Mouse (Mus musculus) spleen, adult 2 months (tissue): ENCODE data around the gene Slc50a1. TPM values are rescaled to one million over a fixed set of nuclear protein-coding genes. Genes with fewer than 3 reads are reported as not detected.

Experiments
- DNase-seq, 2 experiments: peaks; one replicate each; pipeline versions ENCODE4 v3.0.0 to v3.0.0-alpha.2; 2012 to 2021; ENCODE audit warnings: low spot score in 2 of 2, low read depth in 1 of 2
- H3K27ac ChIP-seq: fragments of 200-500 bp; 2 replicates; pipeline ENCODE4 v1.5.1; 2012; ENCODE audit warnings: low read length, inconsistent platforms; ENCODE audit not compliant: insufficient read depth
- H3K27me3 ChIP-seq: fragments of 200-500 bp; 2 replicates; pipeline ENCODE4 v1.6.1; 2012; ENCODE audit warnings: mild to moderate bottlenecking, moderate library complexity, low read length, inconsistent platforms; ENCODE audit not compliant: control insufficient read depth, insufficient read depth
- H3K36me3 ChIP-seq: fragments of 200-500 bp; 2 replicates; pipeline ENCODE4 v1.6.1; 2012; ENCODE audit warnings: mild to moderate bottlenecking, low read length, inconsistent platforms; ENCODE audit not compliant: control insufficient read depth, insufficient read depth
- H3K4me1 ChIP-seq: fragments of 200-500 bp; 2 replicates; pipeline ENCODE4 v1.6.1; 2011; ENCODE audit warnings: inconsistent platforms; ENCODE audit not compliant: control insufficient read depth, insufficient read depth, insufficient read length
- H3K4me3 ChIP-seq: fragments of 200-500 bp; 2 replicates; pipeline ENCODE4 v1.5.1; 2011; ENCODE audit warnings: mild to moderate bottlenecking, inconsistent platforms; ENCODE audit not compliant: insufficient read depth, insufficient read length; ENCODE audit errors: extremely low read depth
- CTCF ChIP-seq: fragments of 200-500 bp; IDR thresholded peaks from 2 replicates; pipeline ENCODE4 v1.5.1; 2011; ENCODE audit warnings: mild to moderate bottlenecking, inconsistent platforms; ENCODE audit not compliant: insufficient read depth, insufficient read length, insufficient replicate concordance; ENCODE audit errors: extremely low read depth
- POLR2A ChIP-seq: fragments of 200-500 bp; IDR thresholded peaks from 2 replicates; pipeline ENCODE4 v1.6.1; 2011; ENCODE audit warnings: low read depth, low read length, inconsistent platforms
- WGBS: fragments of 180-500 bp; shearing (Covaris S2); methylation state at CpG from one replicate; pipeline ENCODE4 v1.1.7; 2018; 5-methylcytosine and 5-hydroxymethylcytosine counted together
- polyA plus RNA-seq: library from polyadenylated mRNA; depleted of rRNA; stranded (reverse); fragments of >200 nt; gene quantifications from 2 replicates; pipeline ENCODE4 v1.2.3, GENCODE M21; 2012

Slc50a1 gene
- polyA plus RNA-seq, 1 experiment: 207 TPM

DNA sequence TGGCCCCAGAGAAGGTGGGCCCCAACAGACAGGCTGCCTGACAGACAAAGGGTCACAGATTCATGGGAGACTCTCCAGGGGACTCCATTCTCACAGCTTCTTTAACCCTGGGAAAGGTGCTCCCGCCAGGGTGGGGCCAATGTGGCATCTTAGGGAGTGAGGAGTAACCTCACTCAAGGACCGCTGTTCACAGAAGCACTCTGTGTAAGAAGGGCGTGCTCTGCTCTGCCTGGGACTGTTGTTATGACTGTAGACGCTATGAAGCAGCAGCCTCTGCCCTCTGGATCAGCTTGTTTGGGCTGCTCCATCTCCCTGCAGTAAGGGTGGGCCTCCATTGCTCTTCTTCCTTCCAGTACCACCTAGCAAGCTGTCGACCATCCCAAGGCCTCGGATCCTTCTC lies 34.1 kb upstream of the Slc50a1 start:
- H3K4me3 ChIP-seq: no peak overlapping the region
- H3K27me3 ChIP-seq: no peaks in the 10 kb centered on the region
- peaks cover 1% of the 10 kb centered on the region; the same call in 1 of the 2 replicates for H3K4me1 ChIP-seq
- no peaks in the 10 kb centered on the region for H3K36me3 ChIP-seq
- no peak overlapping the region for H3K27ac ChIP-seq
- 83% methylated on average over 6 of the region's 6 CpGs for WGBS
- no peak for TF ChIP-seq CTCF
- TF ChIP-seq POLR2A: no peak
- no peak for DNase-seq

DNA sequence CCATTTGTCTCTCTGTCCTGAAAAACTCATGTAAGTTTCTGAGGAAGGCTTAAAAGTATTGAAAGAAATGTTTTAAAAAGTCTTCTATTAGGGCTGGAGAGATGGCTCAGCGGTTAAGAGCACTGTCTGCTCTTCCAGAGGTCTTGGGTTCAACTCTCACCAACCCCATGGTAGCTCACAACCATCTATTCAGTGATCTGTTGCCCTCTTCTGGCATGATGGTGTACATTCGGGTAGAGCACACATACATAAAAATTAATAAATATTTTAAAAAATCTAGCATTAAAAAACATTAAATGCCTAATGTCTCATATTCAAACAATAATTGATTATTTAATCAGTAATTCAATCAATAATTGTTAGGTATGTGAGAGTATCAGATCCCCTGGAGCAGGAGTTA lies 30.1 kb upstream of the Slc50a1 start:
- Histone ChIP-seq H3K4me3 (no peak overlapping the region), H3K4me1 (peaks cover 18% of the 10 kb centered on the region), H3K27me3 (no peaks in the 10 kb centered on the region), H3K27ac (no peak overlapping the region), H3K36me3 (no peaks in the 10 kb centered on the region)
- WGBS: 79% methylated on average over 2 of the region's 2 CpGs
- TF ChIP-seq POLR2A (no peak), CTCF (no peak)
- no peak for DNase-seq

- no peaks in the 10 kb centered on the region for H3K27me3 ChIP-seq
- WGBS: 41% methylated on average over 1 of the region's 1 CpGs
- no peak overlapping the region for H3K27ac ChIP-seq
- H3K36me3 ChIP-seq: no peaks in the 10 kb centered on the region
- DNase-seq: no peak
- TF ChIP-seq POLR2A (no peak), CTCF (no peak)
- no peak overlapping the region for H3K4me3 ChIP-seq
- peaks cover 22% of the 10 kb centered on the region for H3K4me1 ChIP-seq
Observed at GRCm38 (mm10) chr3:89300071-89300470, 29.7 kb upstream of the Slc50a1 start.

- TF ChIP-seq CTCF: no peak
- TF ChIP-seq POLR2A: no peak
- Histone ChIP-seq H3K4me1 (peaks cover 22% of the 10 kb centered on the region), H3K27ac (no peak overlapping the region), H3K36me3 (no peaks in the 10 kb centered on the region), H3K4me3 (peak overlapping the region; percentile 22; the same call in 1 of the 2 replicates), H3K27me3 (no peaks in the 10 kb centered on the region)
- 5% methylated on average over 14 of the region's 14 CpGs for WGBS
- no peak for DNase-seq
Observed at GRCm38 (mm10) chr3:89299499-89299898, 29.1 kb upstream of the Slc50a1 start.

DNA sequence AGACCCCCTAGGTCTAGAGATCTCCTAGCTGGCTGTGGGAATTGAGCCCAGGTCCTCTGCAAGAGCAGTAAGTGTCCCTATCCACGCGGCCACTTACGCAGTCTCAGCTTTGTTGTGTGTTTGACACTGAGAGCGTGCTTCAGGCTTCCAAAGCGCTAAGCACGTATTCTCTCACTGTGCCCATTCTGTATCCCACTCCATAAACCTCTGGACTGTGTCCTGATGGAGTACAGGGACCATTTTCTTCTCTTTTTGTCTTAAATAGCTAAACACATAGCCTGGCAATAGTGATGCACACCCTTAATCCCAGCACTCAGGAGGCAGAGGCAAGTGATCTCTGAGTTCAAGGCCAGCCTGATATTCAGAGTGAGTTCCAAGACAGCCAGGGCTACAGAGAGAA lies 28.5 kb upstream of the Slc50a1 start:
- TF ChIP-seq CTCF (no peak), POLR2A (no peak)
- WGBS: 98% methylated on average over 6 of the region's 6 CpGs
- no peaks in the 10 kb centered on the region for H3K27me3 ChIP-seq
- no peaks in the 10 kb centered on the region for H3K36me3 ChIP-seq
- H3K4me1 ChIP-seq: peaks cover 22% of the 10 kb centered on the region
- H3K4me3 ChIP-seq: no peak overlapping the region
- no peak for DNase-seq
- no peak overlapping the region for H3K27ac ChIP-seq

DNA sequence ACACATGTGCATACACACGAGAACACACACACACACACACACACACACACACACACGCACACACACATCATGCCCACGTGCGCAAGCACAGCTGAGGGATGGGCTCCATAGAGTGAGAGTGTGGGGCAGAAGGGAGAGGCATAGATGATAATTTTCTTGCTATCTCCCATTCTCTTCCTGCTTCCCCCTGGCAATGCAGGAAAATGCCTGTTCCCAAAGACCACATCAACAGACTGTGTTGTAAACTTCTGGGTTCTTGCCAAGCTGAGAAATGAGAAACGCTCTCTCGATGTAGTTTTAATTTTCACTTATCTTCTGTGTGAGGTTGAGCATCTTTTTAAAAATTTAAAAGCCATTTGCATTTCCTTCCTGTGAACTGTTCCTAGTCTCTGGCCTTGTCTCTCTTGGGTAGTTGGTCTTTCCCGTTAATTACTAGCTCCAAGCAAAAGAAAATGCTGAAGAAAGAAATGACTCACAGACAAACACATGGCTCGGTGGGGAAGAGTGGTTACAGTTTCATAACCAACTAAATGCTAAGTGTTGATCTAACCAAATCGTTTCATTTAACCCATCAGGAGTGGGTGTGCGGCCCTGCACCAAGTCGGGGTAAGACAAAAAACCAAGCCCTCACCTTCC lies 26.5 kb upstream of the Slc50a1 start:
- Histone ChIP-seq H3K36me3 (no peaks in the 10 kb centered on the region), H3K27ac (no peak overlapping the region), H3K27me3 (no peaks in the 10 kb centered on the region), H3K4me3 (no peak overlapping the region), H3K4me1 (peaks cover 22% of the 10 kb centered on the region)
- TF ChIP-seq CTCF (no peak), POLR2A (no peak)
- DNase-seq: no peak
- 72% methylated on average over 11 of the region's 11 CpGs for WGBS

- TF ChIP-seq POLR2A (no peak), CTCF (no peak)
- no peak for DNase-seq
- Histone ChIP-seq H3K4me1 (peaks cover 22% of the 10 kb centered on the region), H3K36me3 (no peaks in the 10 kb centered on the region), H3K27me3 (no peaks in the 10 kb centered on the region), H3K4me3 (no peak overlapping the region), H3K27ac (no peak overlapping the region)
- 52% methylated on average over 8 of the region's 8 CpGs for WGBS
Observed at GRCm38 (mm10) chr3:89295685-89296230, 25.4 kb upstream of the Slc50a1 start.
